Mouse (Mus musculus) hematopoietic multipotent progenitor cell, adult 10-12 weeks (in vitro differentiated cells): ENCODE data around the gene Hikeshi. TPM values are rescaled to one million over a fixed set of nuclear protein-coding genes. Genes with fewer than 3 reads are reported as not detected.

ENCODE experiments used
- polyA plus RNA-seq: library from polyadenylated mRNA; stranded (reverse); fragments of >175 nt; gene quantifications from 2 replicates; pipeline ENCODE4 v1.2.3, GENCODE M21; 2012; ENCODE audit warnings: low replicate concordance

The Hikeshi gene
- 9.6 and 9.8 TPM in 2 replicates for polyA plus RNA-seq

GRCm38 (mm10) chr7:89940571-89941463 lies at the start of gene Hikeshi:
Gene Hikeshi, minus strand, starts transcription at chr7:89941204.

GRCm38 (mm10) chr7:89980485-89981422 lies 39.8 kb upstream of the Hikeshi start, which contains the start of gene Eed:
Gene Eed, minus strand, starts transcription at chr7:89980983.

GRCm38 (mm10) chr7:89903442-89904343 lies 37.3 kb downstream of the Hikeshi start, which contains the start of gene Ccdc81:
Gene Ccdc81, minus strand, starts transcription at chr7:89903629.

Other genes with a start within 250 kb of the Hikeshi start
- gene Ccdc81, start 37.6 kb downstream of the Hikeshi start, polyA plus RNA-seq: not detected in 2 replicates
- 97.3 and 111 TPM in 2 replicates for gene Eed, start 39.8 kb upstream of the Hikeshi start, polyA plus RNA-seq
- 108 and 197 TPM in 2 replicates for gene Picalm, start 189.0 kb upstream of the Hikeshi start, polyA plus RNA-seq